Mouse (Mus musculus) C2C12 (cell line): ENCODE data around the gene Cfap65. TPM values are rescaled to one million over a fixed set of nuclear protein-coding genes. Genes with fewer than 3 reads are reported as not detected.

Experiments
- H3K27me3 ChIP-seq: one replicate; pipeline ENCODE4 v1.6.1; 2011; ENCODE audit not compliant: control insufficient read depth, insufficient read depth, insufficient read length
- H3K36me3 ChIP-seq: one replicate; pipeline ENCODE4 v1.6.1; 2011; ENCODE audit not compliant: control insufficient read depth, insufficient read depth
- H3K4me3 ChIP-seq: one replicate; pipeline ENCODE4 v1.5.1; 2011; ENCODE audit warnings: mild to moderate bottlenecking, control low read depth; ENCODE audit not compliant: poor library complexity, insufficient read depth, severe bottlenecking
- H3K79me2 ChIP-seq: one replicate; pipeline ENCODE4 v1.6.1; 2011; ENCODE audit not compliant: control insufficient read depth, insufficient read depth
- H3K79me3 ChIP-seq: one replicate; pipeline ENCODE4 v1.6.1; 2011; ENCODE audit warnings: low read depth, control low read depth
- H3ac ChIP-seq: one replicate; pipeline ENCODE3; 2011; ENCODE audit warnings: low read depth; ENCODE audit not compliant: control insufficient read depth, insufficient read length
- CEBPB ChIP-seq: IDR thresholded peaks from one replicate; pipeline ENCODE4 v1.6.1; 2011; ENCODE audit warnings: low read depth, mild to moderate bottlenecking, control low read depth, moderate library complexity
- CTCF ChIP-seq: IDR thresholded peaks from one replicate; pipeline ENCODE4 v1.5.1; 2011; ENCODE audit not compliant: control insufficient read depth, insufficient read depth, insufficient read length
- FOSL1 ChIP-seq: IDR thresholded peaks from one replicate; pipeline ENCODE4 v1.8.0; 2011; ENCODE audit warnings: mild to moderate bottlenecking, low read length; ENCODE audit not compliant: poor library complexity, insufficient read depth, severe bottlenecking
- MAX ChIP-seq: IDR thresholded peaks from one replicate; pipeline ENCODE4 v1.6.1; 2011; ENCODE audit warnings: mild to moderate bottlenecking, control low read depth
- MYOD1 ChIP-seq: IDR thresholded peaks from one replicate; pipeline ENCODE4 v1.6.1; 2011; ENCODE audit warnings: low read depth; ENCODE audit not compliant: control insufficient read depth, insufficient read length
- MYOG ChIP-seq: IDR thresholded peaks from one replicate; pipeline ENCODE4 v1.6.1; 2011; ENCODE audit not compliant: control insufficient read depth, insufficient read length; ENCODE audit errors: extremely low read depth
- USF1 ChIP-seq: IDR thresholded peaks from one replicate; pipeline ENCODE4 v1.6.1; 2011; ENCODE audit warnings: low read depth, mild to moderate bottlenecking, control low read depth, moderate library complexity
- polyA plus RNA-seq: library from polyadenylated mRNA; unstranded; fragments of >200 nt; fragmentation: generic; extraction: Trizol; gene quantifications from one replicate; pipeline ENCODE4 v1.2.1, GENCODE M21; 2012; ENCODE audit warnings: missing spikeins

The Cfap65 gene
- polyA plus RNA-seq, 1 experiment, result not detected

- no peaks in the 10 kb centered on the region for H3K79me2 ChIP-seq
- no peaks in the 10 kb centered on the region for H3K79me3 ChIP-seq
- no peak overlapping the region for H3ac ChIP-seq
- no peaks in the 10 kb centered on the region for H3K36me3 ChIP-seq
- TF ChIP-seq MYOG, result no peak
- H3K4me3 ChIP-seq, result no peak overlapping the region
- H3K27me3 ChIP-seq, result peaks cover 48% of the 10 kb centered on the region
Observed at GRCm38 (mm10) chr1:74891513-74891912, 43.9 kb downstream of the Cfap65 start.

GRCm38 (mm10) chr1:74885369-74886042 lies 49.9 kb downstream of the Cfap65 start, which contains the start of gene Fev:
Gene Fev (minus strand): TSS chr1:74885419.
- Histone ChIP-seq H3K36me3 (no peaks in the 10 kb centered on the region), H3ac (no peak within 1 kb of the TSS), H3K4me3 (no peak within 1 kb of the TSS), H3K79me3 (no peaks in the 10 kb centered on the region), H3K79me2 (no peaks in the 10 kb centered on the region), H3K27me3 (peaks cover 74% of the 10 kb centered on the region)
- TF ChIP-seq MYOG (no peak), FOSL1 (no peak)

GRCm38 (mm10) chr1:74884196-74885141 lies 50.9 kb downstream of the Cfap65 start:
- Histone ChIP-seq H3K79me2 (no peaks in the 10 kb centered on the region), H3K79me3 (no peaks in the 10 kb centered on the region), H3K36me3 (no peaks in the 10 kb centered on the region), H3K27me3 (peaks cover 71% of the 10 kb centered on the region), H3ac (no peak overlapping the region), H3K4me3 (no peak overlapping the region)
- no peak for TF ChIP-seq MYOG
- no peak for TF ChIP-seq MYOD1
- no peak for TF ChIP-seq FOSL1
- no peak for TF ChIP-seq CEBPB
- no peak for TF ChIP-seq MAX
- TF ChIP-seq USF1, result no peak
- TF ChIP-seq CTCF, result no peak

GRCm38 (mm10) chr1:74883441-74883840 lies 52.0 kb downstream of the Cfap65 start:
- H3K4me3 ChIP-seq, result no peak overlapping the region
- peaks cover 76% of the 10 kb centered on the region for H3K27me3 ChIP-seq
- H3K79me3 ChIP-seq, result no peaks in the 10 kb centered on the region
- H3K36me3 ChIP-seq, result no peaks in the 10 kb centered on the region
- H3ac ChIP-seq, result no peak overlapping the region
- no peaks in the 10 kb centered on the region for H3K79me2 ChIP-seq
- TF ChIP-seq MYOG (no peak), CTCF (no peak), FOSL1 (no peak), MAX (no peak), CEBPB (no peak), USF1 (no peak), MYOD1 (no peak)

- no peak for TF ChIP-seq FOSL1
- H3K4me3 ChIP-seq, result no peak overlapping the region
Observed at GRCm38 (mm10) chr1:74882828-74883227, 52.6 kb downstream of the Cfap65 start.

GRCm38 (mm10) chr1:74882055-74882734 lies 53.2 kb downstream of the Cfap65 start:
- Histone ChIP-seq H3K27me3 (peaks cover 72% of the 10 kb centered on the region), H3K79me3 (no peaks in the 10 kb centered on the region), H3K4me3 (no peak overlapping the region), H3K79me2 (no peaks in the 10 kb centered on the region), H3K36me3 (no peaks in the 10 kb centered on the region), H3ac (no peak overlapping the region)
- no peak for TF ChIP-seq MYOG

More at GRCm38 (mm10) chr1:74882828-74883227, 52.6 kb downstream of the Cfap65 start:
- Histone ChIP-seq H3K27me3 (peaks cover 76% of the 10 kb centered on the region), H3ac (no peak overlapping the region), H3K79me2 (no peaks in the 10 kb centered on the region), H3K79me3 (no peaks in the 10 kb centered on the region), H3K36me3 (no peaks in the 10 kb centered on the region)
